Mouse (Mus musculus) thymus, adult 2 months (tissue): ENCODE measurements at regions not wholly inside any gene's neighbourhood (a gene's known extent, or its start where the extent isn't known, plus 50 kb on each side); places are given as distances from the start of the nearest gene placed in this dataset.

Experiments
- CTCF ChIP-seq: fragments of 200-500 bp; IDR thresholded peaks from 2 replicates; pipeline ENCODE4 v1.5.1; 2012; ENCODE audit warnings: mild to moderate bottlenecking, control low read depth, low read length, moderate library complexity, borderline replicate concordance; ENCODE audit not compliant: control insufficient read depth, poor library complexity, insufficient read depth; ENCODE audit errors: extremely low read depth
- POLR2A ChIP-seq: fragments of 200-500 bp; IDR thresholded peaks from 2 replicates; pipeline ENCODE4 v1.6.1; 2012; ENCODE audit warnings: mild to moderate bottlenecking, low read length, control low read depth, moderate library complexity; ENCODE audit not compliant: control insufficient read depth, poor library complexity, insufficient read depth; ENCODE audit errors: extremely low read depth

DNA sequence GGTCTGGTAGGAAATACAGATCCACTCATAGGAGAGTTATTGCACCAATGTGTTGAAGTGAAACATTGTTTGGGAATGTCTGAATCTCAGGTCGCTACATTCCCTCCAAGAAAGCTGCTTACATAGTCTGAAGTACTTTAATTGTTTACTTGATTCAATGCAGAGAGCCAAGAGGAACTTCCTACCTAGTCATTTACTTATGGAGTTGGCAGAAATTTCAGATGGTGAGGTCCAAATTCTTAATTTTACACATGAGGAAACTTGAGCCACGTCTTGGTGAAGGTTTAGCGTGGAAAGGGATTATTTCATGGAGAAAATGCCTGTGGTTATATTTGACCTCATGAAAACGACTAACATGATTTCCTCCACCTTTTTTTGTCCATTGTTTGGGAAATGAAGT is 131.5 kb downstream of the Otol1 start:
- no peak for TF ChIP-seq CTCF
- no peak for TF ChIP-seq POLR2A
